Mouse (Mus musculus): ENCODE results near the gene Il12a. TPM values are rescaled to one million over a fixed set of nuclear protein-coding genes. Genes with fewer than 3 reads are reported as not detected.

Gene Il12a
- total and polyA plus RNA-seq, 3 experiments: 3.8 to 12.3 (median 11.2) TPM

GRCm38 (mm10) chr3:68660538-68660937 lies 29.9 kb upstream of the Il12a start:
- peaks cover 0 to 2% of the 10 kb centered on the region in 2 experiments; a peak in 2 of 4 replicates for H3K4me1 ChIP-seq (ENCODE audit: control insufficient read depth in 1 of 2, insufficient read depth in 2 of 2)
- dilution Hi-C loops (cut with MboI; ENCODE audit: extremely low pct_ligation_motif_present, extremely low pct_unique_long_range_greater_than_20kb, low sequenced_read_pairs): no loop called here
- H3K27me3 ChIP-seq (replicated peaks): no peaks in the 10 kb centered on the region
- no peak overlapping the region for H3K4me2 ChIP-seq (ENCODE audit: insufficient read depth, low read depth, poor library complexity, severe bottlenecking)
- DNase-seq (ENCODE audit: extremely low read depth): no peak
- no peak overlapping the region for H3K4me3 ChIP-seq (replicated peaks in 1 of 3; ENCODE audit: low read depth in 2 of 3, low read length in 2 of 3, poor library complexity in 1 of 3)
- TF ChIP-seq USF2 (conservative IDR thresholded peaks at IDR 0.05; ENCODE audit: low read depth, low read length): no peak
- no peak for TF ChIP-seq TCF12 (IDR thresholded peaks at IDR 0.05; ENCODE audit: low read depth, low read length)
- TF ChIP-seq TBP (conservative IDR thresholded peaks at IDR 0.05; ENCODE audit: low read depth, low read length): no peak
- no peak for TF ChIP-seq POLR2AphosphoS2 (IDR thresholded peaks at IDR 0.05; ENCODE audit: low read depth, low read length)
- TF ChIP-seq SMC3 (IDR thresholded peaks at IDR 0.05; ENCODE audit: low read depth, low read length): no peak
- TF ChIP-seq BHLHE40 (IDR thresholded peaks at IDR 0.05; ENCODE audit: low read depth, low read length): no peak
- no peak for TF ChIP-seq SIN3A (IDR thresholded peaks at IDR 0.05; ENCODE audit: low read length)
- no peak for TF ChIP-seq MAFK (IDR thresholded peaks at IDR 0.05; ENCODE audit: insufficient replicate concordance, low read length)
- no peak for TF ChIP-seq ZC3H11A (IDR thresholded peaks at IDR 0.05; ENCODE audit: low read depth, low read length)
- TF ChIP-seq PAX5 (IDR thresholded peaks at IDR 0.05; ENCODE audit: low read length): no peak
- TF ChIP-seq MEF2A (IDR thresholded peaks at IDR 0.05; ENCODE audit: borderline replicate concordance, low read depth, low read length): no peak
- TF ChIP-seq MXI1 (IDR thresholded peaks at IDR 0.05; ENCODE audit: low read depth, low read length): no peak
- TF ChIP-seq NRF1 (IDR thresholded peaks at IDR 0.05; ENCODE audit: low read depth, low read length): no peak
- no peak for TF ChIP-seq ZNF384 (IDR thresholded peaks at IDR 0.05; ENCODE audit: low read depth, low read length)
- TF ChIP-seq HCFC1 (IDR thresholded peaks at IDR 0.05; ENCODE audit: low read depth, low read length): no peak
- TF ChIP-seq JUND (conservative IDR thresholded peaks at IDR 0.05; ENCODE audit: low read depth, low read length): no peak
- no peak for TF ChIP-seq JUN (IDR thresholded peaks at IDR 0.05; ENCODE audit: insufficient read depth, low read depth, low read length)
- H3K9me3 ChIP-seq (replicated peaks; ENCODE audit: low read length): no peaks in the 10 kb centered on the region
- no peaks in the 10 kb centered on the region for H3K36me3 ChIP-seq (replicated peaks in 1 of 2; ENCODE audit: control insufficient read depth in 1 of 2, insufficient read depth in 1 of 2, low read length in 1 of 2)
- H3K9ac ChIP-seq (ENCODE audit: insufficient read depth, low read depth): no peak overlapping the region
- H3K79me2 ChIP-seq (replicated peaks; ENCODE audit: control insufficient read depth, extremely low read depth, insufficient read depth, poor library complexity, severe bottlenecking): no peaks in the 10 kb centered on the region
- in situ Hi-C loops (cut with MboI; ENCODE audit: low pct_ligation_motif_present, low pct_unique_long_range_greater_than_20kb, low sequenced_read_pairs): no loop called here
- no peak overlapping the region for H3K27ac ChIP-seq (ENCODE audit: insufficient read depth, low read depth)

GRCm38 (mm10) chr3:68662386-68662785 lies 28.1 kb upstream of the Il12a start:
- TF ChIP-seq ELF1 (IDR thresholded peaks at IDR 0.05; ENCODE audit: low read depth, low read length) (no peak), JUND (conservative IDR thresholded peaks at IDR 0.05; ENCODE audit: low read depth, low read length) (no peak)
- DNase-seq (ENCODE audit: extremely low read depth): no peak
- Histone ChIP-seq H3K4me3 (replicated peaks in 1 of 3; ENCODE audit: low read depth in 2 of 3, low read length in 2 of 3, poor library complexity in 1 of 3) (no peak overlapping the region), H3K9me3 (replicated peaks; ENCODE audit: low read length) (no peaks in the 10 kb centered on the region), H3K4me2 (ENCODE audit: insufficient read depth, low read depth, poor library complexity, severe bottlenecking) (no peak overlapping the region), H3K36me3 (replicated peaks in 1 of 2; ENCODE audit: control insufficient read depth in 1 of 2, insufficient read depth in 1 of 2, low read length in 1 of 2) (no peaks in the 10 kb centered on the region), H3K27me3 (replicated peaks) (no peaks in the 10 kb centered on the region), H3K27ac (ENCODE audit: insufficient read depth, low read depth) (no peak overlapping the region), H3K79me2 (replicated peaks; ENCODE audit: control insufficient read depth, extremely low read depth, insufficient read depth, poor library complexity, severe bottlenecking) (no peaks in the 10 kb centered on the region), H3K9ac (ENCODE audit: insufficient read depth, low read depth) (no peak overlapping the region), H3K4me1 (ENCODE audit: control insufficient read depth in 1 of 2, insufficient read depth in 2 of 2) (peaks cover 0 to 10% of the 10 kb centered on the region in 2 experiments; a peak in 3 of 4 replicates)
- in situ Hi-C loops (cut with MboI; ENCODE audit: low pct_ligation_motif_present, low pct_unique_long_range_greater_than_20kb, low sequenced_read_pairs) (no loop called here), dilution Hi-C loops (cut with MboI; ENCODE audit: extremely low pct_ligation_motif_present, extremely low pct_unique_long_range_greater_than_20kb, low sequenced_read_pairs) (no loop called here)

Data from CH12.LX (cell line).